Mouse (Mus musculus) neural tube, embryonic 13.5 days (tissue): ENCODE results near the gene Spg7. TPM values are rescaled to one million over a fixed set of nuclear protein-coding genes. Genes with fewer than 3 reads are reported as not detected.

Experiments
- ATAC-seq: fragments of 200-750 bp; cut with Nextera tagmentation; 2 replicates; pipeline ENCODE4 v1.8.0; 2017; ENCODE audit warnings: low read depth, mild to moderate bottlenecking, moderate TSS enrichment, moderate library complexity
- H3K27ac ChIP-seq: fragments of 300-500 bp; sonication (generic); replicated peaks from 2 replicates; pipeline ENCODE4 v1.5.1; 2015; ENCODE audit warnings: moderate library complexity, mild to moderate bottlenecking, inconsistent platforms
- H3K27me3 ChIP-seq: fragments of 300-500 bp; sonication (generic); 2 replicates; pipeline ENCODE4 v1.6.1; 2015; ENCODE audit warnings: mild to moderate bottlenecking, inconsistent platforms
- H3K36me3 ChIP-seq: fragments of 300-500 bp; sonication (generic); 2 replicates; pipeline ENCODE4 v1.6.1; 2015; ENCODE audit warnings: mild to moderate bottlenecking, inconsistent platforms
- H3K4me1 ChIP-seq: fragments of 300-500 bp; sonication (generic); replicated peaks from 2 replicates; pipeline ENCODE4 v1.6.1; 2015; ENCODE audit warnings: inconsistent platforms
- H3K4me2 ChIP-seq: fragments of 300-500 bp; sonication (generic); 2 replicates; pipeline ENCODE4 v1.6.1; 2015; ENCODE audit warnings: inconsistent platforms, mild to moderate bottlenecking, moderate library complexity
- H3K4me3 ChIP-seq: fragments of 300-500 bp; sonication (generic); 2 replicates; pipeline ENCODE4 v1.5.1; 2015; ENCODE audit warnings: mild to moderate bottlenecking, inconsistent platforms
- H3K9ac ChIP-seq: fragments of 300-500 bp; sonication (generic); 2 replicates; pipeline ENCODE4 v1.6.1; 2015; ENCODE audit warnings: moderate library complexity, mild to moderate bottlenecking, inconsistent platforms
- H3K9me3 ChIP-seq: fragments of 300-500 bp; sonication (generic); 2 replicates; pipeline ENCODE4 v1.6.1; 2016; ENCODE audit warnings: inconsistent platforms
- WGBS: fragments of 180-500 bp; shearing (Covaris S2); methylation state at CpG from one replicate; pipeline ENCODE4 v1.1.7; 2015; 5-methylcytosine and 5-hydroxymethylcytosine counted together
- polyA plus RNA-seq: library from polyadenylated mRNA; unstranded; fragments of >200 nt; fragmentation: Nextera tagmentation; extraction: Ambion mirVana; gene quantifications from 2 replicates; pipeline ENCODE4 v1.2.1, GENCODE M21; 2015

Gene Spg7
- polyA plus RNA-seq, 1 experiment from 2014 or later, result 48.7 TPM

GRCm38 (mm10) chr8:123031321-123031978 is 31.3 kb upstream of the Spg7 start:
- Histone ChIP-seq H3K9ac (no peak overlapping the region), H3K4me3 (no peak overlapping the region), H3K36me3 (no peaks in the 10 kb centered on the region), H3K9me3 (no peaks in the 10 kb centered on the region), H3K4me1 (peaks cover 36% of the 10 kb centered on the region), H3K27me3 (no peaks in the 10 kb centered on the region), H3K4me2 (no peak overlapping the region), H3K27ac (no peak overlapping the region)
- no peak for ATAC-seq
- 88% methylated on average over 7 of the region's 7 CpGs for WGBS

DNA sequence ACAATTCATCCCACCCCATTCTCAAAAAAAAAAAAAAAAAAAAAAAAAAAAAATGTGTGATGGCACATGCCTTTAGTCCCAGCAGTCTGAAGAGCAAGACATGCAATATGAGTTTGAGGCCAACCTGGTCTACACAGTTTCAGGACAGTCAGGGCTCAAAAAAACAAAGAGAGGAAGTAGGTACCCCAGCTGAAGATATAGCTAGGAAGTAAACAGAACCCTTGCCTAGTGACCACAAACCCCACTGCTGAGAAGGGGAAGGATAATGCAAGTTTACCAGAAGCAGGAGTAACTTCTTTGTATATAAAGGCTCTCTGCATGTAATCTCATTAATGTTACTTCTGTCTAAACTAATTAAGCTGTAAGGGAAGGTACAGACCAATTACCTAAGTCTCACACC is 30.0 kb upstream of the Spg7 start:
- Histone ChIP-seq H3K9ac (no peak overlapping the region), H3K4me1 (peaks cover 44% of the 10 kb centered on the region), H3K27me3 (no peaks in the 10 kb centered on the region), H3K4me2 (no peak overlapping the region), H3K36me3 (no peaks in the 10 kb centered on the region), H3K4me3 (no peak overlapping the region), H3K9me3 (no peaks in the 10 kb centered on the region), H3K27ac (no peak overlapping the region)
- no peak for ATAC-seq

- H3K4me3 ChIP-seq, result no peak overlapping the region
- H3K4me2 ChIP-seq, result no peak overlapping the region
- H3K9me3 ChIP-seq, result no peaks in the 10 kb centered on the region
- ATAC-seq, result no peak
- H3K36me3 ChIP-seq, result no peaks in the 10 kb centered on the region
- H3K27ac ChIP-seq, result no peak overlapping the region
- no peak overlapping the region for H3K9ac ChIP-seq
- peaks cover 46% of the 10 kb centered on the region for H3K4me1 ChIP-seq
- H3K27me3 ChIP-seq, result no peaks in the 10 kb centered on the region
Measured at GRCm38 (mm10) chr8:123033431-123033830, 29.3 kb upstream of the Spg7 start.

GRCm38 (mm10) chr8:123034171-123034570 is 28.6 kb upstream of the Spg7 start:
- Histone ChIP-seq H3K9me3 (no peaks in the 10 kb centered on the region), H3K4me1 (peaks cover 54% of the 10 kb centered on the region), H3K4me2 (no peak overlapping the region), H3K27ac (no peak overlapping the region), H3K36me3 (no peaks in the 10 kb centered on the region), H3K27me3 (no peaks in the 10 kb centered on the region), H3K9ac (no peak overlapping the region), H3K4me3 (no peak overlapping the region)
- ATAC-seq, result no peak
- 86% methylated on average over 6 of the region's 6 CpGs for WGBS

DNA sequence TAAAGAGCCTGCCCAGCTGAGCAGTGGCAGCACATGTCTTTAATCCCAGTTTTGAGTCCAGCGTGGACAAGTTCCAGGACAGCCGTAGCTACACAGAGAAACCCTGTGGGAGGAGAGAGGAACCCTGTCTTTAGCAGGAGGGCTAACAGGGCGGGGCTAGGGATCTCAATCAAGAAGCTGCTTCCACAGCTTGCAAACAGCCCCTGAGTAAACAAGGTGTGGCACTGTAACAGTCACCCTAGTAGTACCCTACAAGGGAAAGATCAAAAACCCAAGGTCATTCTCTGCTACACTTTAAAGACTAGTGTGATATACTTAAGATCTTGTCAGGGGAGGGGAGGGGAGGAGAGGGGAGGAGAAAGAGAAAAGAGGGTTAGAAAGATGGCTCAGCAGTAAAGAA is 25.8 kb upstream of the Spg7 start:
- Histone ChIP-seq H3K9me3 (no peaks in the 10 kb centered on the region), H3K4me3 (no peak overlapping the region), H3K4me2 (no peak overlapping the region), H3K27me3 (no peaks in the 10 kb centered on the region), H3K9ac (no peak overlapping the region), H3K36me3 (no peaks in the 10 kb centered on the region), H3K27ac (no peak overlapping the region), H3K4me1 (peaks cover 63% of the 10 kb centered on the region)
- WGBS, result 67% methylated on average over 3 of the region's 3 CpGs
- no peak for ATAC-seq

DNA sequence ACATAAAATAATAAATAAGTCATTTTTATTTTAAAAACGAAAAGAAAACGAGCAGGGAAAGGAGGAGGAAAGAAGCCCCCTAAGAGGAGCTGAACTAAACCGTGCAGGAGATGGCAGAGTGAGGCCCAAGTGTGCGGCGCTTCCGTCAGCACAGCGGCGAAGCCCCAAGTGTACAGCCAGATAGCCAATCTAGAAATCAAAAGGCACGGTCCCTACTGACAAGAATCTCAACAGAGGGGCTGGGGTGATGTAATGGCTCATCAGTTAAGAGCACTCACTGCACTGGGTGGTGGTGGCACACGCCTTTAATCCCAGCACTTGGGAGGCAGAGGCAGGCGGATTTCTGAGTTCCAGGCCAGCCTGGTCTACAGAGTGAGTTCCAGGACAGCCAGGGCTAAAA is 25.3 kb upstream of the Spg7 start:
- Histone ChIP-seq H3K36me3 (no peaks in the 10 kb centered on the region), H3K4me1 (peaks cover 58% of the 10 kb centered on the region), H3K27ac (no peak overlapping the region), H3K4me3 (no peak overlapping the region), H3K9me3 (no peaks in the 10 kb centered on the region), H3K27me3 (no peaks in the 10 kb centered on the region), H3K4me2 (no peak overlapping the region), H3K9ac (no peak overlapping the region)
- 87% methylated on average over 11 of the region's 11 CpGs for WGBS
- no peak for ATAC-seq

GRCm38 (mm10) chr8:123038351-123038750 is 24.4 kb upstream of the Spg7 start:
- ATAC-seq, result no peak
- no peak overlapping the region for H3K4me3 ChIP-seq
- H3K4me2 ChIP-seq, result no peak overlapping the region
- H3K4me1 ChIP-seq, result peaks cover 58% of the 10 kb centered on the region
- no peak overlapping the region for H3K9ac ChIP-seq
- 69% methylated on average over 2 of the region's 2 CpGs for WGBS
- no peaks in the 10 kb centered on the region for H3K9me3 ChIP-seq
- no peaks in the 10 kb centered on the region for H3K27me3 ChIP-seq
- H3K27ac ChIP-seq, result no peak overlapping the region
- no peaks in the 10 kb centered on the region for H3K36me3 ChIP-seq

DNA sequence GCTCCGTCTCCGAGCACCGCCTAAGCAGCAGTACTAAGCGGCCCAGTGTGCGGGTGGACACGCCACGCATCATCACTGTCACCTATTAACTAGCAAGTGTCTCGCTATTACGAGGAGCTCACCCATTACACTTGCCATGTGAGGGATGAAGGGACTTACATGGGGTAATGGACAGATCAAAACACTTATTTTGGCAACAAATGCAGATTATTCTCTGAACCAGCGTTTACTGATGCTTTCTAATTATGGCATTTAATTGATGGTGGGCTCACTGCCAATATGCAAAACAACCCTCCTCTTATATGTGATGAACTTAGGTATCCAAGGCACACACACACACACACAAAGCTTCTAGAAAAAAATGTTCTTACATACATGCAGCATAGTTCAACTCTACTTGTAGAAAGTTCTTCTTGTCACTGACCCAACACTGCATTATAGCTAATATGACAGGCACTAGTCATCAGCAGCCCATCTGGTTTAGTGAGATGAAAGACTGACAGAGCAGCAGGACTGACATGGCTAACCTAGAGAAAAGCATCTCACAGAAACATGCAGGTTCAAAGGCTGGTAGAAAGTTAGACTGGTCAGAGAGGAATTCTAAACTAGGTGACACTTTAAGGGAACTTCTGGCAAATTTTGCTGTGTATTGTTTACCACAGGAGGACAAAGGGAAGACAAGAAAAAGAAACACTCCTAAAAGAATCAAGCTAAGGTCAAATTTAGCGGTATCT is 23.2 kb upstream of the Spg7 start:
- WGBS, result 21% methylated on average over 11 of the region's 11 CpGs
- Histone ChIP-seq H3K36me3 (0 out of 2 replicates have a peak, but pooled peaks cover 3% of the 10 kb centered on the region), H3K27me3 (no peaks in the 10 kb centered on the region), H3K9me3 (no peaks in the 10 kb centered on the region), H3K4me1 (peaks cover 60% of the 10 kb centered on the region), H3K27ac (peak overlapping the region; percentile 96), H3K4me3 (peak overlapping the region; percentile 100), H3K4me2 (peak overlapping the region; percentile 76), H3K9ac (peak overlapping the region; percentile 100)
- no peak for ATAC-seq

GRCm38 (mm10) chr8:123040110-123040650 is 22.6 kb upstream of the Spg7 start:
- Histone ChIP-seq H3K27me3 (no peaks in the 10 kb centered on the region), H3K4me3 (peak overlapping the region; percentile 100), H3K4me1 (peaks cover 60% of the 10 kb centered on the region), H3K27ac (peak overlapping the region; percentile 96), H3K4me2 (peak overlapping the region; percentile 76), H3K9me3 (no peaks in the 10 kb centered on the region), H3K36me3 (peaks cover 5% of the 10 kb centered on the region; the same call in 1 of the 2 replicates), H3K9ac (peak overlapping the region; percentile 100)
- WGBS, result 9% methylated on average over 4 of the region's 4 CpGs
- ATAC-seq, result no peak

- WGBS, result under 1% methylated on average over 63 of the region's 71 CpGs
- peaks cover 15% of the 10 kb centered on the region for H3K36me3 ChIP-seq
- peak overlapping the region; percentile 100 for H3K9ac ChIP-seq
- no peaks in the 10 kb centered on the region for H3K27me3 ChIP-seq
- peak overlapping the region; percentile 96 for H3K27ac ChIP-seq
- peak overlapping the region; percentile 100 for H3K4me3 ChIP-seq
- H3K4me1 ChIP-seq, result peaks cover 53% of the 10 kb centered on the region
- ATAC-seq, result peak; percentile 15
- H3K9me3 ChIP-seq, result no peaks in the 10 kb centered on the region
- H3K4me2 ChIP-seq, result peak overlapping the region; percentile 76
Measured at GRCm38 (mm10) chr8:123041008-123041773, 21.6 kb upstream of the Spg7 start.

- H3K4me3 ChIP-seq, result peak overlapping the region; percentile 100
- peak overlapping the region; percentile 76 for H3K4me2 ChIP-seq
- no peak; the same call in 1 of the 2 replicates for ATAC-seq
- no peaks in the 10 kb centered on the region for H3K27me3 ChIP-seq
- WGBS, result 0% methylated on average over 47 of the region's 60 CpGs
- peaks cover 15% of the 10 kb centered on the region for H3K36me3 ChIP-seq
- peaks cover 50% of the 10 kb centered on the region for H3K4me1 ChIP-seq
- no peaks in the 10 kb centered on the region for H3K9me3 ChIP-seq
- peak overlapping the region; percentile 96 for H3K27ac ChIP-seq
- peak overlapping the region; percentile 100 for H3K9ac ChIP-seq
Measured at GRCm38 (mm10) chr8:123041774-123042105, 21.0 kb upstream of the Spg7 start.
